Mouse (Mus musculus) brain, embryonic 14.5 days (tissue): Measurements from ENCODE around the gene Olfr1416.

Source experiments
- CTCF ChIP-seq: fragments of 200-500 bp; IDR thresholded peaks from 2 replicates; pipeline ENCODE4 v1.5.1; 2012; ENCODE audit warnings: inconsistent platforms, mild to moderate bottlenecking, moderate library complexity, borderline replicate concordance; ENCODE audit not compliant: insufficient read depth, insufficient read length; ENCODE audit errors: extremely low read depth
- POLR2A ChIP-seq: fragments of 200-500 bp; IDR thresholded peaks from 2 replicates; pipeline ENCODE4 v1.6.1; 2012; ENCODE audit warnings: mild to moderate bottlenecking, inconsistent platforms, borderline replicate concordance; ENCODE audit not compliant: poor library complexity, insufficient read depth, insufficient read length, severe bottlenecking; ENCODE audit errors: extremely low read depth

- TF ChIP-seq CTCF (no peak), POLR2A (no peak)
Measured at GRCm38 (mm10) chr1:92457758-92458157, 27.2 kb downstream of the Olfr1416 start.
